Mouse (Mus musculus): ENCODE measurements around the gene Vmn2r23. TPM values are rescaled to one million over a fixed set of nuclear protein-coding genes. Genes with fewer than 3 reads are reported as not detected.

The Vmn2r23 gene
- polyA plus RNA-seq, 1 experiment from 2014 or later, result not detected

Other genes starting within 250 kb of the Vmn2r23 start
- not detected in 2 replicates for gene Vmn2r21, start 169.3 kb upstream of the Vmn2r23 start, polyA plus RNA-seq (2014; fragmentation: Nextera tagmentation; extraction: Ambion mirVana)
- not detected in 2 replicates for gene Vmn2r22, start 51.9 kb upstream of the Vmn2r23 start, polyA plus RNA-seq (2014; fragmentation: Nextera tagmentation; extraction: Ambion mirVana)
- not detected in 2 replicates for gene Vmn2r24, start 76.2 kb downstream of the Vmn2r23 start, polyA plus RNA-seq (2014; fragmentation: Nextera tagmentation; extraction: Ambion mirVana)
- not detected in 2 replicates for gene Vmn2r25, start 150.8 kb downstream of the Vmn2r23 start, polyA plus RNA-seq (2014; fragmentation: Nextera tagmentation; extraction: Ambion mirVana)

Data from heart, embryonic 11.5 days (tissue).